Mouse (Mus musculus) embryo, embryonic 11.5 days (tissue): ENCODE measurements around the gene Car11.
"Not testable (repeated sequence)": the region's sequence is repeated elsewhere in the genome, so short reads cannot be mapped to it uniquely, and the experiment has no call there.

ENCODE experiments used
- DNase-seq: peaks from one replicate; pipeline ENCODE4 v3.0.0-alpha.2; 2012; ENCODE audit warnings: low read depth, low spot score

The Car11 gene

GRCm38 (mm10) chr7:45699523-45700141 is at the start of gene Car11:
Gene Car11, plus strand, starts transcription at chr7:45699843.
- no peak for DNase-seq

GRCm38 (mm10) chr7:45650484-45650883 is 49.2 kb upstream of the Car11 start:
- DNase-seq: not testable (repeated sequence)

GRCm38 (mm10) chr7:45654424-45655047 is 45.1 kb upstream of the Car11 start:
- DNase-seq: no peak

DNA sequence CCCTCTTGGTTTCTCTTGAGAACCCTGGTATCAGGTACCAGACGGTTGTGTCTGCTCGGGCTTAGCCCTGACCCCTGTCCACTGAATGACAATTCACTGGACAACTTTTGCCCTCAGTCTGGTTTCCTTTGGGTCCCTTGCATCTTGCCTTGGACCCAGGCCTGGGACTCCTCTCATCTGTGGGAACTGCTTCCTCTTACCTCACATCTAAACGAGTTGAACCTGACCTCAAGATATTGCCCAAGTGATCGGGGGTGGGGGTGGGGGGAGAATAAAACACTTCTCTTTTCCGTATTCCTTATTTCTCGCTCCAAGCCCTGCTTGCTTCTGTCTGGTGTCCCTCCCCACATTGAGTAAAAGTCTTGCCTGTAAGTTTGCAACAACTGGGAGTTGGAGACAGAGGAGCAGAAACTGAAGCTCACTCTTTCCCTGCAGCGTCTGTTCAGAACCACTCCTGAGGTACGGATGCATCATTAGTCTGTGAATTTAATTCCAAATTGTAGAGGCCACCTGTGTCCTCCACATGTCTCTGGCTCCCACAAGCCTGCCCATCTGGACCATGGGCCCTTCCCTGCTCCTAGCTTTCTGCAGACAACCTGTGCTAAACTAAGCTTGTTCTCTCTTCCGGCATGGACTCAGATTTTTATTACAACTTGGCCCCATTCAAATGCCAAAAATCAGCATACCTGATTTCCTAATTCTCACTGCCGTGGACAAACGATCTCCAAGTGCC is 38.7 kb upstream of the Car11 start:
- no peak for DNase-seq

DNA sequence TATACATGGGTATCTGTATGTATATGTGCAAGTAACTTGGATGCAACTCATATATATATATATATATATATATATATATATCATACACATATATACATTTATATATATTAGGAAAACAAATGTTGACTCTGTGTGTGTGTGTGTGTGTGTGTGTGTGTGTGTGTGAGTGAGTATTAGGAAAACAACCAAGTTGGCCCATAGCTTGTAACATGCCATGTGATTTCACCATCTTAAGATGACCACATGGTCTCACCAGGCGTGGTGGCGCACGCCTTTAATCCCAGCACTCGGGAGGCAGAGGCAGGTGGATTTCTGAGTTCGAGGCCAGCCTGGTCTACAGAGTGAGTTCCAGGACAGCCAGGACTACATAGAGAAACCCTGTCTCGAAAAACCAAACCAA is 37.9 kb upstream of the Car11 start:
- not testable (repeated sequence) for DNase-seq

DNA sequence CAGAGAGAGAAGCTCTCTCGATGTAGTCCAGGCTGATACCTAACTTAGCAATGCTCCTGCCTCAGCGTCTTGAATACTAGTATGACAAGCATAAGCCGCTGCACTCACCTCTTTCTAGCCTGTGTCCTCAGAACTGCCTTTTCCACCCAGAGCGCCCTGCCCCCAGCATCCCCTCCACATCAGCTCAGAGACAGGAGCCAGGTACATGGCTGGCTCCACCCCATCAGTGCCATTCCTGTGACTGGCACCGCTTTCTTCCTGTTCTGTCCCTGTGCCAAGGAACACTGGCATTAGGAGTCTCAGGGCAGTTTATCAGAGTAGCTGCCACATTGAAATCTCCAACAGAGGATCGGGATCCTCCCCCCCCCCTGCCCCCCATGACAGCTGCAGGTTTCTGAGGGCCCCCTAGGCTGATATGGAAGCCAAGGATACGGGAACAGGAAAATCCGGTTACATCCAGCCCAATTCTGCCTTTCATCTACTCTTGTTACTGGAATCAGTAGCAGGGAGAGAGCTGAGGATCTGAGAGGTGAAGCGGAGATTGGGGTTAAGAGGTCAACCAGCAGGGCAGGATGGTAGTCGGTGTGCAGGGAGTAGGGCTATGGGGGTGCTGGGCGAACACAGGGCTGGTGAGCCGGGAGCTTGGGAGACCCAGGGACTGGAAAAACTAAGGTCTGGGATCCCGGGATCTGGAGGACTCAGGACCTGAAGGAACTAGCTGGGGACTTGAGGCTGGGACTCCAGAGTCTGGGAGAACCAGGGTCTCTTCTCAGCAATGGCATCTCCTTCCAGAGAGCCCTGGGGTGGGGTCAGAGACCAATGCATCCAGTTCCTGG is 34.1 kb upstream of the Car11 start:
- DNase-seq: no peak

DNA sequence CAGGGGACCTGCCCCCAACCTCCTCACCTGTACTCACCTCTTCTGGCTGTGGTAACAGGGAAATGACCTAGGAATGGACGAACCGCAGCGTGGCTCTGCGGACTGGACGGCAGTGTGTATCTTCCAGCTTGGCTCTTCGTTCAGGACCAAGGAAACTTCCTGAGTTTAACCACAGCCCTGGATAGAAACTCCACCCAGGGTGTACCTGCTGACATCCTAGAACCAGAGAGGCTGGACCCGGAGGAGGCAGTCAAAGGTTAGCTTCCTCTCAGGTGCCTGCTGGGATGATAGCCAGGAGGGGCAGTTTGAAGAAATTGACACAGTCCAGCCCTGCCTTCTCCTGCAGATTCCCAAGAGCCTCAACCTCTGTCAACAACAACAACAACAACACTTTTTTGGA is 33.5 kb upstream of the Car11 start, which contains the start of gene Fut2:
Fut2 (minus strand) TSS at position 234 of the 400 bp plus-strand sequence.
- no peak for DNase-seq

DNA sequence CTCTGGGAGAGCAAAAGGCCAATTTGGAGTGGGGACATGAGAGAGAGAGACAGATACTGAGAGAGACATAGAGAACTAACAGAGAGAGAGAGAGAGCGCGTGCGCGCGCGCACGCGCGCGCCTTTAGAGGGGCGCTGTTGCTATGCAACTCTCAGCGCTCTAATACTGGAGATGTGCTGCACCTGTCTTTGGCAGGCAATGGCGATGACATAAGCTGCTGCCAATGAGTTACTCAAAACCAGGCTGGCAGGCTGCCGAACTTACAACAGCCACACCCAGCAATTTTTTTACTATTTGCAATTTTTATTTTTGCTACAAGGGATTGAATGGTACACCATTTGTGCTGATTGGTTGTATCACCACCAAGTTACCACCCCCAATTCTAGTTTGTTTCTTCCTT is 31.9 kb upstream of the Car11 start:
- DNase-seq: no peak

DNA sequence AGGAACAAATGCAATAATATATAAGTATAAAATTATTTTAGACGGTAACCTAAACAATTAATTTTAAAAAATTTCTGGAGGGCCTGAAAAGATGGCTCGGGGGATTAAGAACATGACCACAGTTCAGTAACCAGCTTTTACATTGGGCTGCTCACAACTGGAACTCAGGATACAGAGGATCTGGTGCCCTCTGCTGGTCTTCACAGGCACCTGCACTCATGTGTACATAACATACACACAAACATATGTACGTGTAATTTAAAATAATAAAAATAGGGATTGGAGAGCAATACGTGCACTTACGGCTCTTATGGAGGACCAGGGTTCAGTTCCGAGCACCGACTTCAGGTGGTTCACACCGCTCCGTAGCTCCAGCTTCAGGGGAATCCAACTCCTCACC is 30.7 kb upstream of the Car11 start:
- no peak for DNase-seq

DNA sequence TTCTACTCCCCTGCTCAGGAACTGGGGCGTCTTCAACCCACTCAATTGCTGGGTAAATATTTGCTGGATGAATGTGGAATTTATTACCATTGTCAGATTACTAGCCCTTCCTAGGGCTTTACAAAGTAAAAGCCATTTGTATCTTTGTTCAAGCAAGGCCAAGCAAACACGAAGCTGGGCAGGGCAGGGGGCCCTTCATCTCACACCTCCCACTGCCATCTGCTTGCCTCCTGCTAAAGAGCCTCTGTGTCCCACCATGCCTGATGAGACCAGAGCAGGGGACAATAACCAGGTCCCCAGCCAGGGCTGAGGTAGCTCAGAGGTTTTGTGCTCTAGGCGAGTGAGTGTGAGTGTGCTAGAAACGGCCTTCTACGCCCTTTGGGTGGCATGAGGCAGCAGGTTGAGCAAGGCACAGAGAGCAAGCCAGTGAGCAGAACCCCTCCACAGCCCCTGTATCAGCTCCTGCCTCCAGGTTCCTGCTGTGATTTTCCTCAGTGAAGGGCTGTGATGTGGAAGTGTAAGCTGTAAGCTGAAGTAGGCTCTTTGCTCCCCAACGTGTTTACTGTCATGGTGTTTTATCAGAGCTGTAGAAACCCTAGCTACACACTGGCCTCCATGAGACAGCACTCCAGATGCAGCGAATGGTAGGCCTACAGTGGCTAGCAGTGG is 21.9 kb upstream of the Car11 start:
- DNase-seq: no peak

DNA sequence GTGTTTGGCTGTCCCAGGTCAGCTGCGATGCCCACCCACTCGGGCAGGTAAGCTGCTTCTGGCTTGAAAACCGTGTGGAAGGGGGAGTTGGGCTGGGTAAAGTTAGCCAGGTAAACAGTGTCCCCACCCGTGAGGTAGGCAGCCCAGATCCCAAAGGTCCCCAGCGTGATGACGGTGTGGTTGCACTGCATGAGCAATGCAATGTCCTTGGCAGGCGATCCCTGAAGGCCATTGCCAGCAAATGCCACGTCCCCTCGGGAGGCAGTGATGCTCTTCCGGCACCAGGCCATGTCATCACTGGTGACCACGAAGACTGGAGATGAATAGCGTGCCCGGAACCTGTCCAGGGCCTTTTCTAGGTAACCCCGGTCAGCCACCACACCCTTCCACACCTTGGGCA is 21.1 kb upstream of the Car11 start:
- DNase-seq: no peak

GRCm38 (mm10) chr7:45679966-45680621 is 19.5 kb upstream of the Car11 start:
- DNase-seq: no peak

GRCm38 (mm10) chr7:45681046-45681736 is 18.5 kb upstream of the Car11 start:
- no peak for DNase-seq

- DNase-seq: peak; percentile 89
Observed at GRCm38 (mm10) chr7:45682144-45683126, 17.2 kb upstream of the Car11 start.

DNA sequence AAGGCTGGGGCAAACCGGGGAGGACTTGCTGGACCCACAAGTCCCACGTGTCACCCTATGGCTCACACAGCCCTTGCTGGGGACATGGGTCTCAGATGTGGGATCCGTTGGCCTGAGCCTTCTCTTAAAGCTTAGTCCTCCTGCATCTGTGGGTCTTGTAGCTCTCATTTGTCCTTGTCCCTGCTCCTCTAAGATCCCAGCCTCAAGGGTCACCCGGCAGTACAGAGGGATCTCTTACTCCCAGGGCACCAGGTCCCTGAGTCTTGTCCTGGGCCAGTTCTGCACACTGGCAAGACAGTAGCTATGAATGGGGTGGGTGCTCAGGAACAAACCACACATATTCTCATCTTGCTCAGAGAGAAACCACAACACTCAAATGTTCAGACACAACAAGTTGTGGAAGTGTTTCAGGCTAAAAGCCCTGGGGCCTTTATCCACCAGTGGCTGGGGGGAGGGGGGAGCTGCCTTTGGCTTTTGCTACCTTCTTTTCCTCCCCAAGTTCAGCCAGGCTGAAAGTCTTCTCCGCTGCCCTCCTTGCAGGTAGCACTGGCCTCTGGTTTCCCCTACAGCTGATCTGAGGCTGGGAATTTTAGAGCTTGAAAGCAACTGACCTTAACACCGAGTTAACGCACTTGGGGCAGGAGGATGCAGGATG is 16.1 kb upstream of the Car11 start, which contains the start of gene Ntn5:
Ntn5 (plus strand) TSS at position 627 of the 655 bp plus-strand sequence.
- no peak for DNase-seq

DNA sequence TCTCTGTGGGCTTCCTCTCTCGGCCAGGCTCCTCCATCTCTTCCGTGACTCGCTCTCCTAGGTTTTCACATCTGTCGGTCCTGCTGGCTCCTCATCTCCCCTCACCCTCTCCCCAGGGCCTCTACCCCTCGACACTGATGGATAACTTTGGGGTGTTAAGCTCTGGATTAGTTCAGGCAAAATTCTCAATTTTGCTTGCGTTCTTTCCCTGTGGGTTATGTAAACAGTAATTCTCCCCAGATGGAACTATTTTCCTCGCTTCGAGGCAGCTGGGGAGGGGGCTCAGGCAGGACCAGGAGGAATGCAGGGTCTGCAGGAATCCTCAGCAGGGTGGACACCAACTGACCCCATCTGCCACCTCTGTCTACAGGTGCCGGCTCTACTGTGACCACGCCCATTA is 13.8 kb upstream of the Car11 start:
- no peak for DNase-seq

DNA sequence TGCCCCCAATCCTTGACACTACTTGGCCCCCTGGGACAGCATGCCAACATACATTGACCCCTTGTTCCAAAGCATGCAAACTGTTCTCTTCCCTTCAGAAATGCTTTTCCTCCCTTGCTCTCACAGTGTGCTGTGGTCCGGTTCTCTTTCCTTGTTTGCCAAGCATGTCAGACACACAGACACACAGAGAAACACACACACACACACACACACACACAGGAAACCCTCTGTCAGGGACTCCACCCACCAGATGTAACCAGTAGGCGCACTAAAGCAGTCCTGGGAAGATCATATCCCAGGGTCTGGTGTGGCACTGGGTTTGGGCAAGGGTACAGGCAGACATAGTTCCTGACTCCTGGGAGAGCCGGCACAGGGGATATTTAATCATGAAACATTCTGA is 12.8 kb upstream of the Car11 start:
- no peak for DNase-seq

- DNase-seq: no peak
Observed at GRCm38 (mm10) chr7:45689099-45689498, 10.5 kb upstream of the Car11 start.
